Mouse (Mus musculus) brain, embryonic 14.5 days (tissue): Measurements from ENCODE around the gene Hecw2.

Source experiments
- CTCF ChIP-seq: fragments of 200-500 bp; IDR thresholded peaks from 2 replicates; pipeline ENCODE4 v1.5.1; 2012; ENCODE audit warnings: inconsistent platforms, mild to moderate bottlenecking, moderate library complexity, borderline replicate concordance; ENCODE audit not compliant: insufficient read depth, insufficient read length; ENCODE audit errors: extremely low read depth
- POLR2A ChIP-seq: fragments of 200-500 bp; IDR thresholded peaks from 2 replicates; pipeline ENCODE4 v1.6.1; 2012; ENCODE audit warnings: mild to moderate bottlenecking, inconsistent platforms, borderline replicate concordance; ENCODE audit not compliant: poor library complexity, insufficient read depth, insufficient read length, severe bottlenecking; ENCODE audit errors: extremely low read depth

DNA sequence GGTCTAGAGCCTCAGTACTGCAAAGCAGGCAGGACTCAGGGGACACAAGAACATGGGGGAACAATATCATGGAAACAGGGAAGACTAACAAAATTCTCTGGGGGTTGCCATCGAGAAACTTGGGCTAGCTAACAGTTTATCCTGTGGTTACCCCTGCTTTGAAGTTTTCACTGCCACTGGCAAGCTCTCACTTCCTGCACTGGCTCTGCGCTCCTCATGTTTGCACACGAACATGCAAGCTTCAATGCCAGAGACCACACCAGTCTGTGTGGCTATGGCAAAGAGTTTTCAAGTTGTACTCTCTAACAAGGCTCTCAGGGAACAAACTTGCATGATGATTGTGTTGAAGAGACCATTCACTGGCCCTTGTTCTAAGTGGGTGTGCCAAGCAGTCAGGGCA, 288.8 kb downstream of the Hecw2 start:
- TF ChIP-seq CTCF (no peak), POLR2A (no peak)
